Mouse (Mus musculus) spleen, postnatal 14 days (tissue): ENCODE results near the gene Fam234a.
"Not testable (repeated sequence)": the region's sequence is repeated elsewhere in the genome, so short reads cannot be mapped to it uniquely, and the experiment has no call there.

Experiments used
- DNase-seq, 2 experiments: peaks; one replicate each; pipeline ENCODE4 v3.0.0; 2021 to 2022; ENCODE audit warnings: low spot score in 2 of 2

Fam234a gene

GRCm38 (mm10) chr17:26244101-26244841, at the start of gene Fam234a:
Fam234a (minus strand) TSS chr17:26244242.
- DNase-seq = peak; percentile 76 to 81

GRCm38 (mm10) chr17:26289475-26289874, 45.4 kb upstream of the Fam234a start:
- no peak for DNase-seq

- no peak for DNase-seq
These were observed 42.3 kb upstream of the Fam234a start for GRCm38 (mm10) chr17:26286199-26286955.

- DNase-seq = peak in 1 of 2 experiments; percentile 32
These were observed 32.7 kb upstream of the Fam234a start for GRCm38 (mm10) chr17:26276711-26277110.

- DNase-seq = no peak
These were observed 31.9 kb upstream of the Fam234a start for GRCm38 (mm10) chr17:26275933-26276332.

- no peak for DNase-seq
These were observed 28.5 kb upstream of the Fam234a start for GRCm38 (mm10) chr17:26272586-26272985.

GRCm38 (mm10) chr17:26269577-26269976, 25.5 kb upstream of the Fam234a start:
- not testable (repeated sequence) for DNase-seq

- no peak for DNase-seq
These were observed 24.8 kb upstream of the Fam234a start for GRCm38 (mm10) chr17:26268851-26269250.

GRCm38 (mm10) chr17:26262384-26262783, 18.3 kb upstream of the Fam234a start:
- no peak for DNase-seq

GRCm38 (mm10) chr17:26261826-26262225, 17.8 kb upstream of the Fam234a start:
- no peak for DNase-seq

- DNase-seq = no peak
These were observed 11.3 kb upstream of the Fam234a start for GRCm38 (mm10) chr17:26255313-26255712.

- DNase-seq = no peak
These were observed 9.4 kb upstream of the Fam234a start for GRCm38 (mm10) chr17:26253399-26253798.

GRCm38 (mm10) chr17:26252539-26253251, 8.7 kb upstream of the Fam234a start, which contains the start of gene Luc7l:
Luc7l (plus strand) TSS chr17:26252896.
- peak; percentile 86 to 89 for DNase-seq

- no peak for DNase-seq
These were observed 8.0 kb upstream of the Fam234a start for GRCm38 (mm10) chr17:26251886-26252538.

GRCm38 (mm10) chr17:26243471-26244100, 456 bp downstream of the Fam234a start:
- peak; percentile 33 to 43 for DNase-seq

- DNase-seq = no peak
These were observed 3.1 kb downstream of the Fam234a start for GRCm38 (mm10) chr17:26240990-26241389.

- DNase-seq = no peak
These were observed 3.8 kb downstream of the Fam234a start for GRCm38 (mm10) chr17:26240120-26240790.

GRCm38 (mm10) chr17:26239551-26239950, 4.5 kb downstream of the Fam234a start:
- no peak for DNase-seq

- DNase-seq = no peak
These were observed 6.4 kb downstream of the Fam234a start for GRCm38 (mm10) chr17:26237667-26238066.

- DNase-seq = no peak
These were observed 8.8 kb downstream of the Fam234a start for GRCm38 (mm10) chr17:26235077-26235815.
